Mouse (Mus musculus): ENCODE data around the gene Chpf2.

Chpf2 gene

GRCm38 (mm10) chr5:24591268-24591721 lies 4.8 kb downstream of the Chpf2 start:
- DNase-seq (ENCODE audit: low read depth, low spot score) = no peak

- DNase-seq (ENCODE audit: low read depth, low spot score) = no peak
These were observed 5.4 kb downstream of the Chpf2 start for GRCm38 (mm10) chr5:24591796-24592470.

GRCm38 (mm10) chr5:24592471-24593160 lies 6.1 kb downstream of the Chpf2 start:
- no peak for DNase-seq (ENCODE audit: low read depth, low spot score)

GRCm38 (mm10) chr5:24593230-24593629 lies 6.7 kb downstream of the Chpf2 start:
- no peak for DNase-seq (ENCODE audit: low read depth, low spot score)

GRCm38 (mm10) chr5:24593928-24594327 lies 7.4 kb downstream of the Chpf2 start:
- no peak for DNase-seq (ENCODE audit: low read depth, low spot score)

- no peak for DNase-seq (ENCODE audit: low read depth, low spot score)
These were observed 7.8 kb downstream of the Chpf2 start for GRCm38 (mm10) chr5:24594346-24594745.

GRCm38 (mm10) chr5:24595261-24595660 lies 8.7 kb downstream of the Chpf2 start:
- DNase-seq (ENCODE audit: low read depth, low spot score) = no peak

- DNase-seq (ENCODE audit: low read depth, low spot score) = no peak
These were observed 9.3 kb downstream of the Chpf2 start for GRCm38 (mm10) chr5:24595786-24596380.

- no peak for DNase-seq (ENCODE audit: low read depth, low spot score)
These were observed 10.1 kb downstream of the Chpf2 start for GRCm38 (mm10) chr5:24596519-24597171.

GRCm38 (mm10) chr5:24597221-24597728 lies 10.7 kb downstream of the Chpf2 start:
- no peak for DNase-seq (ENCODE audit: low read depth, low spot score)

- no peak for DNase-seq (ENCODE audit: low read depth, low spot score)
These were observed 11.5 kb downstream of the Chpf2 start for GRCm38 (mm10) chr5:24597901-24598569.

GRCm38 (mm10) chr5:24598570-24599006 lies 12.0 kb downstream of the Chpf2 start:
- DNase-seq (ENCODE audit: low read depth, low spot score) = no peak

- DNase-seq (ENCODE audit: low read depth, low spot score) = no peak
These were observed 12.6 kb downstream of the Chpf2 start for GRCm38 (mm10) chr5:24599137-24599536.

GRCm38 (mm10) chr5:24600236-24600635 lies 13.7 kb downstream of the Chpf2 start:
- DNase-seq (ENCODE audit: low read depth, low spot score) = no peak

GRCm38 (mm10) chr5:24601071-24601835 lies 14.7 kb downstream of the Chpf2 start:
- DNase-seq (ENCODE audit: low read depth, low spot score) = no peak

GRCm38 (mm10) chr5:24601911-24602750 lies 15.6 kb downstream of the Chpf2 start:
- DNase-seq (ENCODE audit: low read depth, low spot score) = no peak

GRCm38 (mm10) chr5:24602751-24603343 lies 16.3 kb downstream of the Chpf2 start:
- no peak for DNase-seq (ENCODE audit: low read depth, low spot score)

- DNase-seq (ENCODE audit: low read depth, low spot score) = no peak
These were observed 17.0 kb downstream of the Chpf2 start for GRCm38 (mm10) chr5:24603431-24604010.

- no peak for DNase-seq (ENCODE audit: low read depth, low spot score)
These were observed 17.6 kb downstream of the Chpf2 start for GRCm38 (mm10) chr5:24604080-24604655.

All from retina, adult 2 months (tissue).